Mouse (Mus musculus) limb, embryonic 14.5 days (tissue): ENCODE measurements around the gene Actrt2. TPM values are rescaled to one million over a fixed set of nuclear protein-coding genes. Genes with fewer than 3 reads are reported as not detected.

ENCODE experiments used
- ATAC-seq: fragments of 200-750 bp; cut with Nextera tagmentation; 2 replicates; pipeline ENCODE4 v1.8.0; 2017; ENCODE audit warnings: low read depth, moderate number of reproducible peaks, moderate TSS enrichment; ENCODE audit not compliant: low FRiP score
- DNase-seq: peaks from one replicate; pipeline ENCODE4 v3.0.0-alpha.2; 2015; ENCODE audit warnings: low spot score
- H3K27ac ChIP-seq: fragments of 300-500 bp; sonication (generic); replicated peaks from 2 replicates; pipeline ENCODE4 v1.5.1; 2014; ENCODE audit warnings: low read depth, mild to moderate bottlenecking, low read length, moderate library complexity, mixed read lengths
- H3K27me3 ChIP-seq: fragments of 300-500 bp; sonication (generic); 2 replicates; pipeline ENCODE4 v1.6.1; 2014; ENCODE audit warnings: low read length, mixed read lengths; ENCODE audit not compliant: control insufficient read depth, insufficient read depth
- H3K36me3 ChIP-seq: fragments of 300-500 bp; sonication (generic); 2 replicates; pipeline ENCODE4 v1.6.1; 2014; ENCODE audit warnings: mild to moderate bottlenecking, low read length, moderate library complexity, mixed read lengths; ENCODE audit not compliant: control insufficient read depth, insufficient read depth
- H3K4me1 ChIP-seq: fragments of 300-500 bp; sonication (generic); 2 replicates; pipeline ENCODE4 v1.6.1; 2014; ENCODE audit warnings: antibody characterized with exemption, low read length, mixed read lengths; ENCODE audit not compliant: control insufficient read depth, insufficient read depth
- H3K4me2 ChIP-seq: fragments of 300-500 bp; sonication (generic); replicated peaks from 2 replicates; pipeline ENCODE4 v1.6.1; 2014; ENCODE audit warnings: low read depth, mild to moderate bottlenecking, low read length, moderate library complexity; ENCODE audit not compliant: severe bottlenecking
- H3K4me3 ChIP-seq: fragments of 300-500 bp; sonication (generic); replicated peaks from 2 replicates; pipeline ENCODE4 v1.5.1; 2014; ENCODE audit warnings: low read length
- H3K9ac ChIP-seq: fragments of 300-500 bp; sonication (generic); 2 replicates; pipeline ENCODE4 v1.6.1; 2014; ENCODE audit warnings: mild to moderate bottlenecking, low read depth, low read length, moderate library complexity; ENCODE audit not compliant: severe bottlenecking
- H3K9me3 ChIP-seq: fragments of 300-500 bp; sonication (generic); 2 replicates; pipeline ENCODE4 v1.6.1; 2016; ENCODE audit warnings: low read length; ENCODE audit not compliant: control insufficient read depth
- POLR2A ChIP-seq: fragments of 200-500 bp; IDR thresholded peaks from 2 replicates; pipeline ENCODE4 v1.8.0; 2012; ENCODE audit warnings: inconsistent platforms, mild to moderate bottlenecking, moderate library complexity, borderline replicate concordance; ENCODE audit not compliant: insufficient read depth, insufficient read length; ENCODE audit errors: extremely low read depth
- WGBS: fragments of 180-500 bp; shearing (Covaris S2); extraction: QIAGEN DNeasy Blood & Tissue Kit; methylation state at CpG from one replicate; pipeline ENCODE4 v1.1.7; 2014; 5-methylcytosine and 5-hydroxymethylcytosine counted together
- polyA plus RNA-seq, 2 experiments: library from polyadenylated mRNA; depleted of rRNA in 1 of 2; stranded (reverse) in 1 of 2; unstranded in 1 of 2; fragments of >200 nt; fragmentation: Nextera tagmentation in 1 of 2; extraction: Ambion mirVana in 1 of 2; gene quantifications; 2 replicates each; pipeline versions ENCODE4 v1.2.1 to v1.2.3; 2012 to 2014

Gene Actrt2
- polyA plus RNA-seq, 2 experiments: not detected

GRCm38 (mm10) chr4:154702186-154702585 lies 34.5 kb upstream of the Actrt2 start:
- no peak overlapping the region for H3K4me2 ChIP-seq
- H3K4me3 ChIP-seq: no peak overlapping the region
- no peak overlapping the region for H3K9ac ChIP-seq
- 69% methylated on average over 6 of the region's 6 CpGs for WGBS
- H3K27me3 ChIP-seq: no peaks in the 10 kb centered on the region
- ATAC-seq (no peak), DNase-seq (no peak)
- no peaks in the 10 kb centered on the region for H3K9me3 ChIP-seq
- peaks cover 70% of the 10 kb centered on the region for H3K4me1 ChIP-seq
- no peak for TF ChIP-seq POLR2A
- H3K36me3 ChIP-seq: no peaks in the 10 kb centered on the region
- H3K27ac ChIP-seq: no peak overlapping the region

GRCm38 (mm10) chr4:154700921-154701412 lies 33.3 kb upstream of the Actrt2 start:
- H3K36me3 ChIP-seq: no peaks in the 10 kb centered on the region
- H3K9me3 ChIP-seq: no peaks in the 10 kb centered on the region
- no peak overlapping the region for H3K9ac ChIP-seq
- no peak for DNase-seq
- H3K4me2 ChIP-seq: 0 out of 2 replicates have a peak overlapping the region, but pooled peaks have one; percentile 3
- no peak overlapping the region for H3K4me3 ChIP-seq
- no peak for ATAC-seq
- H3K27ac ChIP-seq: peak overlapping the region; percentile 65; the same call in 1 of the 2 replicates
- H3K4me1 ChIP-seq: peaks cover 81% of the 10 kb centered on the region
- WGBS: 80% methylated on average over 13 of the region's 13 CpGs
- H3K27me3 ChIP-seq: no peaks in the 10 kb centered on the region
- no peak for TF ChIP-seq POLR2A

- WGBS: 94% methylated on average over 6 of the region's 6 CpGs
- no peaks in the 10 kb centered on the region for H3K36me3 ChIP-seq
- no peaks in the 10 kb centered on the region for H3K27me3 ChIP-seq
- ATAC-seq (no peak), DNase-seq (no peak)
- no peak overlapping the region for H3K4me2 ChIP-seq
- H3K9ac ChIP-seq: no peak overlapping the region
- H3K4me1 ChIP-seq: peaks cover 81% of the 10 kb centered on the region
- no peaks in the 10 kb centered on the region for H3K9me3 ChIP-seq
- no peak overlapping the region for H3K27ac ChIP-seq
- no peak for TF ChIP-seq POLR2A
- H3K4me3 ChIP-seq: no peak overlapping the region
Observed at GRCm38 (mm10) chr4:154700436-154700835, 32.8 kb upstream of the Actrt2 start.

- no peak overlapping the region for H3K4me3 ChIP-seq
- TF ChIP-seq POLR2A: no peak
- H3K27me3 ChIP-seq: no peaks in the 10 kb centered on the region
- peaks cover 69% of the 10 kb centered on the region for H3K4me1 ChIP-seq
- no peaks in the 10 kb centered on the region for H3K9me3 ChIP-seq
- no peak overlapping the region for H3K9ac ChIP-seq
- DNase-seq: no peak
- H3K27ac ChIP-seq: no peak overlapping the region
- WGBS: 85% methylated on average over 8 of the region's 8 CpGs
- H3K4me2 ChIP-seq: no peak overlapping the region
- no peaks in the 10 kb centered on the region for H3K36me3 ChIP-seq
- ATAC-seq: no peak
Observed at GRCm38 (mm10) chr4:154699236-154699635, 31.6 kb upstream of the Actrt2 start.

GRCm38 (mm10) chr4:154698631-154699030 lies 31.0 kb upstream of the Actrt2 start:
- peaks cover 67% of the 10 kb centered on the region for H3K4me1 ChIP-seq
- no peak overlapping the region for H3K4me3 ChIP-seq
- H3K27ac ChIP-seq: peak overlapping the region; percentile 63
- no peak for ATAC-seq
- no peak for DNase-seq
- no peaks in the 10 kb centered on the region for H3K36me3 ChIP-seq
- no peaks in the 10 kb centered on the region for H3K27me3 ChIP-seq
- TF ChIP-seq POLR2A: no peak
- WGBS: 100% methylated on average over 1 of the region's 1 CpGs
- no peak overlapping the region for H3K4me2 ChIP-seq
- H3K9me3 ChIP-seq: no peaks in the 10 kb centered on the region
- no peak overlapping the region for H3K9ac ChIP-seq
